Mouse (Mus musculus) E14TG2a.4 (cell line): ENCODE measurements around the gene Olfr65.

Source experiments
- CTCF ChIP-seq: conservative IDR thresholded peaks from 2 replicates; pipeline ENCODE4 v1.5.1; 2014; ENCODE audit warnings: low read length
- NANOG ChIP-seq: IDR thresholded peaks from 2 replicates; pipeline ENCODE4 v1.6.1; 2014; ENCODE audit warnings: borderline replicate concordance, low read length, mixed read lengths

DNA sequence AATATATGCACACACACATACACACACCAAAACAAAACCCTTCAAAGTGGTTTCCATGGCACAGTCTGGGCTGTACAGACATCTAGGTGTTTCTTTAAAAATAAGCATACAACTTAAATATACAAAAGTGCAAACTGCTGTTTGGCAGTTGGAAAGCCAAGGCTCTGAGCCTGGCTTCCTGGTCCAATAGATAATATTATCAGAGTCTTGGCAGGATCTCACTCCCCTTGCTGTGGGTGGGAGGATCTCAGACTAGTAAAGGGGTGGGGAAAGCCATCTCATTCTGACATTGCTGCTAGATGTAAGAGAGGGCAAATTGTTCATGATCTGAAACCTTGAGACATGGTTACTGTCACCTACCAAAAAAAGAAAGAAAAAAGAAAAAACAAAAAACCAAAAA, 32.6 kb upstream of the Olfr65 start:
- TF ChIP-seq CTCF (no peak), NANOG (no peak)
